Mouse (Mus musculus): ENCODE results near the gene Fxn. TPM values are rescaled to one million over a fixed set of nuclear protein-coding genes. Genes with fewer than 3 reads are reported as not detected.
"Not testable (repeated sequence)": the region's sequence is repeated elsewhere in the genome, so short reads cannot be mapped to it uniquely, and the experiment has no call there.

Gene Fxn
- total RNA-seq, 1 experiment from 2014 or later, result 29.7 TPM

GRCm38 (mm10) chr19:24262736-24263135, 17.7 kb downstream of the Fxn start:
- ATAC-seq (replicated peaks in 1 of 2; ENCODE audit: insufficient read depth in 1 of 2, low FRiP score in 2 of 2, low TSS enrichment in 1 of 2, low read depth in 1 of 2, poor library complexity in 2 of 2, severe bottlenecking in 2 of 2), result no peak

- no peak for ATAC-seq (replicated peaks in 1 of 2; ENCODE audit: insufficient read depth in 1 of 2, low FRiP score in 2 of 2, low TSS enrichment in 1 of 2, low read depth in 1 of 2, poor library complexity in 2 of 2, severe bottlenecking in 2 of 2)
Measured at GRCm38 (mm10) chr19:24259390-24260351, 20.7 kb downstream of the Fxn start.

- no peak for ATAC-seq (replicated peaks in 1 of 2; ENCODE audit: insufficient read depth in 1 of 2, low FRiP score in 2 of 2, low TSS enrichment in 1 of 2, low read depth in 1 of 2, poor library complexity in 2 of 2, severe bottlenecking in 2 of 2)
Measured at GRCm38 (mm10) chr19:24258368-24258767, 22.0 kb downstream of the Fxn start.

GRCm38 (mm10) chr19:24257962-24258361, 22.4 kb downstream of the Fxn start:
- no peak for ATAC-seq (replicated peaks in 1 of 2; ENCODE audit: insufficient read depth in 1 of 2, low FRiP score in 2 of 2, low TSS enrichment in 1 of 2, low read depth in 1 of 2, poor library complexity in 2 of 2, severe bottlenecking in 2 of 2)

GRCm38 (mm10) chr19:24253657-24254260, 26.6 kb downstream of the Fxn start:
- no peak for ATAC-seq (replicated peaks in 1 of 2; ENCODE audit: insufficient read depth in 1 of 2, low FRiP score in 2 of 2, low TSS enrichment in 1 of 2, low read depth in 1 of 2, poor library complexity in 2 of 2, severe bottlenecking in 2 of 2)

- ATAC-seq (replicated peaks in 1 of 2; ENCODE audit: insufficient read depth in 1 of 2, low FRiP score in 2 of 2, low TSS enrichment in 1 of 2, low read depth in 1 of 2, poor library complexity in 2 of 2, severe bottlenecking in 2 of 2), result no peak
Measured at GRCm38 (mm10) chr19:24251869-24252268, 28.5 kb downstream of the Fxn start.

GRCm38 (mm10) chr19:24243340-24243739, 37.1 kb downstream of the Fxn start:
- no peak for ATAC-seq (replicated peaks in 1 of 2; ENCODE audit: insufficient read depth in 1 of 2, low FRiP score in 2 of 2, low TSS enrichment in 1 of 2, low read depth in 1 of 2, poor library complexity in 2 of 2, severe bottlenecking in 2 of 2)

GRCm38 (mm10) chr19:24241799-24242546, 38.4 kb downstream of the Fxn start:
- no peak for ATAC-seq (replicated peaks in 1 of 2; ENCODE audit: insufficient read depth in 1 of 2, low FRiP score in 2 of 2, low TSS enrichment in 1 of 2, low read depth in 1 of 2, poor library complexity in 2 of 2, severe bottlenecking in 2 of 2)

- ATAC-seq (replicated peaks in 1 of 2; ENCODE audit: insufficient read depth in 1 of 2, low FRiP score in 2 of 2, low TSS enrichment in 1 of 2, low read depth in 1 of 2, poor library complexity in 2 of 2, severe bottlenecking in 2 of 2), result no peak
Measured at GRCm38 (mm10) chr19:24241271-24241670, 39.1 kb downstream of the Fxn start.

- no peak for ATAC-seq (replicated peaks in 1 of 2; ENCODE audit: insufficient read depth in 1 of 2, low FRiP score in 2 of 2, low TSS enrichment in 1 of 2, low read depth in 1 of 2, poor library complexity in 2 of 2, severe bottlenecking in 2 of 2)
Measured at GRCm38 (mm10) chr19:24238011-24238410, 42.4 kb downstream of the Fxn start.

GRCm38 (mm10) chr19:24232356-24232755, 48.0 kb downstream of the Fxn start:
- not testable (repeated sequence) for ATAC-seq (replicated peaks in 1 of 2; ENCODE audit: insufficient read depth in 1 of 2, low FRiP score in 2 of 2, low TSS enrichment in 1 of 2, low read depth in 1 of 2, poor library complexity in 2 of 2, severe bottlenecking in 2 of 2)

GRCm38 (mm10) chr19:24225305-24225696, 55.1 kb downstream of the Fxn start:
- peak; percentile 48 to 67 for ATAC-seq (replicated peaks in 1 of 2; ENCODE audit: insufficient read depth in 1 of 2, low FRiP score in 2 of 2, low TSS enrichment in 1 of 2, low read depth in 1 of 2, poor library complexity in 2 of 2, severe bottlenecking in 2 of 2)

- ATAC-seq (replicated peaks in 1 of 2; ENCODE audit: insufficient read depth in 1 of 2, low FRiP score in 2 of 2, low TSS enrichment in 1 of 2, low read depth in 1 of 2, poor library complexity in 2 of 2, severe bottlenecking in 2 of 2), result peak; percentile 59 to 61
Measured at GRCm38 (mm10) chr19:24224500-24225304, 55.7 kb downstream of the Fxn start, which contains the start of gene Tjp2. Gene Tjp2, minus strand, starts transcription at chr19:24225030.

- ATAC-seq (replicated peaks in 1 of 2; ENCODE audit: insufficient read depth in 1 of 2, low FRiP score in 2 of 2, low TSS enrichment in 1 of 2, low read depth in 1 of 2, poor library complexity in 2 of 2, severe bottlenecking in 2 of 2), result no peak
Measured at GRCm38 (mm10) chr19:24223851-24224251, 56.6 kb downstream of the Fxn start.

- ATAC-seq (replicated peaks in 1 of 2; ENCODE audit: insufficient read depth in 1 of 2, low FRiP score in 2 of 2, low TSS enrichment in 1 of 2, low read depth in 1 of 2, poor library complexity in 2 of 2, severe bottlenecking in 2 of 2), result no peak
Measured at GRCm38 (mm10) chr19:24221455-24221854, 59.0 kb downstream of the Fxn start.

- ATAC-seq (replicated peaks in 1 of 2; ENCODE audit: insufficient read depth in 1 of 2, low FRiP score in 2 of 2, low TSS enrichment in 1 of 2, low read depth in 1 of 2, poor library complexity in 2 of 2, severe bottlenecking in 2 of 2), result peak in 1 of 2 experiments; percentile 10; a peak in 1 of 4 replicates
Measured at GRCm38 (mm10) chr19:24220795-24221445, 59.5 kb downstream of the Fxn start.

- no peak for ATAC-seq (replicated peaks in 1 of 2; ENCODE audit: insufficient read depth in 1 of 2, low FRiP score in 2 of 2, low TSS enrichment in 1 of 2, low read depth in 1 of 2, poor library complexity in 2 of 2, severe bottlenecking in 2 of 2)
Measured at GRCm38 (mm10) chr19:24219011-24219410, 61.4 kb downstream of the Fxn start.
